1 mouse cellular context compared by ENCODE assay signal in the genomic region with DNA sequence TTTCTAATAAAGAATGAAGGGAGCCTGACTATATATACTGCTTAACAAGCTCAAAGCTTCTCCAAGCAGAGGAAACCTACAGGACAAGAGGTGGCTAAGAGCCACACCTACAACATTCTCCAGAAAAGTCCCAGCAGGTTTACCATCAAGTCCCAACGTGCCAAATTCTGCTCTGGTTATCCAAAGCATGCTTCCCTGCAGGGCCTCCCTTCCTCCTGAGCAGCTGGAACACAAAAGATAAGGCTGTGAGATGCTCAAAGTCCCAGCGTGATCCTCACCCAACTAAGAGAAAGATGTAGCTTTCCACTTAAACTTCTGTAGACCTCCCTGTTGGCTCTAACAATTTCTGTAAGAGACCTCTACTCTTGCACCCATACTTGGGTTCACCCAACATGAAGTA.
TF ChIP-seq lines count a peak whose summit lies in the region.

No protein-coding gene starts in this region.

TF ChIP-seq in MEL, 35 proteins besides CTCF, POLR2A, EP300 and RAD21:
- TF ChIP-seq TAL1 (IDR thresholded peaks at IDR 0.05; ENCODE audit: low read length) (peak; percentile 65), USF1 (IDR thresholded peaks at IDR 0.05; ENCODE audit: low read depth, low read length) (no peak), GATA1 (IDR thresholded peaks at IDR 0.05; ENCODE audit: low read depth, low read length) (peak; percentile 32; the same call in 1 of the 2 replicates)
TF ChIP-seq in MEL: peak in this region for 2.
